Comparison of ENCODE assay signal across 24 mouse cellular contexts in genomic region chr11:103053191-103054076, GRCm38 (mm10). TPM values are rescaled to one million over a fixed set of nuclear protein-coding genes. Genes with fewer than 3 reads are reported as not detected.
DNase-seq lines count a peak whose midpoint lies in the region; ATAC-seq and TF ChIP-seq lines count a peak whose summit lies in the region.
"Had no signal": no experiment of that assay in that cellular context is flagged by ENCODE, and none has a peak within 500 bp of the region (broad histone marks: within the 10 kb centered on the region; RNA-seq: fewer than 3 reads in every experiment).

No protein-coding gene starts in this region.

- intact Hi-C loops in gastrocnemius, adult 2 months (cut with DNase I): loop anchor here (5.0 kb wide), 1 partner anchor 151 kb away; the partner anchor contains the start of gene Gfap

- no peaks in the 10 kb centered on the region for H3K9me3 ChIP-seq in heart, embryonic 15.5 days (replicated peaks)
- H3K9me3 ChIP-seq: forebrain, embryonic 12.5 days; limb, embryonic 15.5 days; megakaryocyte, embryonic 14.5 days; midbrain, embryonic 15.5 days; neural tube, embryonic 15.5 days had no signal

- H3K27ac ChIP-seq in gastrocnemius, adult 2 months: peak overlapping the region; percentile 93
- H3K27ac ChIP-seq in heart, embryonic 15.5 days: peak overlapping the region; percentile 61
- H3K27ac ChIP-seq in brown adipose tissue, adult 24 weeks (replicated peaks; ENCODE audit: low read depth, low read length): 0 out of 2 replicates have a peak overlapping the region, but pooled peaks have one; percentile 3
- H3K27ac ChIP-seq: forebrain, embryonic 12.5 days; limb, embryonic 15.5 days; midbrain, embryonic 15.5 days; neural tube, embryonic 15.5 days had no signal

- 74% methylated on average over 18 of the region's 18 CpGs for WGBS in heart, embryonic 15.5 days

- H3K27me3 ChIP-seq in heart, embryonic 15.5 days: no peaks in the 10 kb centered on the region
- H3K27me3 ChIP-seq: forebrain, embryonic 12.5 days; limb, embryonic 15.5 days; megakaryocyte, embryonic 14.5 days; midbrain, embryonic 15.5 days; neural tube, embryonic 15.5 days had no signal

- peak; percentile 23 for DNase-seq in gastrocnemius, adult 2 months
- no peak for DNase-seq in gastrocnemius, adult 18-20 months (ENCODE audit: low spot score)
- DNase-seq in heart, postnatal 4 days: no peak
- DNase-seq in 416B (ENCODE audit: low read depth): peak; percentile 58
- DNase-seq in Muller cell, postnatal 12 days (ENCODE audit: inconsistent ontology term): no peak
- DNase-seq in spleen, postnatal 36 days (ENCODE audit: low spot score in 2 of 2): no peak
- DNase-seq: adrenal gland, postnatal 10 days; B cell, adult 2 months; cerebellum, adult 2 months; cerebellum, postnatal 36 days; gastrocnemius, postnatal 14 days; kidney, postnatal 4 days; layer of hippocampus, postnatal 36 days; lung, postnatal 14 days; thymus, adult 2 months had no signal

- ATAC-seq in heart, embryonic 15.5 days (replicated peaks; ENCODE audit: insufficient number of reproducible peaks, insufficient read depth, low FRiP score, low read depth): no peak
- ATAC-seq: hindbrain, embryonic 16.5 days; intestine, embryonic 16.5 days; midbrain, embryonic 15.5 days had no signal

- no peak for TF ChIP-seq CTCF in gastrocnemius, adult 2 months (IDR thresholded peaks at IDR 0.05)

- H3K36me3 ChIP-seq in heart, embryonic 15.5 days: peaks cover 41% of the 10 kb centered on the region

- H3K4me3 ChIP-seq in gastrocnemius, adult 2 months: no peak overlapping the region
- no peak overlapping the region for H3K4me3 ChIP-seq in heart, embryonic 15.5 days
- no peak overlapping the region for H3K4me3 ChIP-seq in brown adipose tissue, adult 24 weeks (ENCODE audit: insufficient read depth, low read depth, low read length)
- H3K4me3 ChIP-seq: forebrain, embryonic 12.5 days; limb, embryonic 15.5 days; megakaryocyte, embryonic 14.5 days; midbrain, embryonic 15.5 days; neural tube, embryonic 15.5 days had no signal

- no peak overlapping the region for H3K4me2 ChIP-seq in heart, embryonic 15.5 days
- H3K4me2 ChIP-seq: forebrain, embryonic 12.5 days; limb, embryonic 15.5 days; midbrain, embryonic 15.5 days; neural tube, embryonic 15.5 days had no signal

- H3K9ac ChIP-seq in heart, embryonic 15.5 days: no peak overlapping the region
- H3K9ac ChIP-seq: forebrain, embryonic 12.5 days; limb, embryonic 15.5 days; midbrain, embryonic 15.5 days; neural tube, embryonic 15.5 days had no signal

- H3K4me1 ChIP-seq in heart, embryonic 15.5 days (replicated peaks): peaks cover 36% of the 10 kb centered on the region
- peaks cover 3% of the 10 kb centered on the region; the same call in 1 of the 2 replicates for H3K4me1 ChIP-seq in brown adipose tissue, adult 24 weeks (ENCODE audit: control insufficient read depth, insufficient read depth, insufficient read length, low read length)
- H3K4me1 ChIP-seq: forebrain, embryonic 12.5 days; limb, embryonic 15.5 days; midbrain, embryonic 15.5 days; neural tube, embryonic 15.5 days had no signal

RNA-seq across cellular contexts. Expression of gene Dcakd, which starts 25.3 kb away (rescaled TPM):
- 10 to 100 TPM; 12.4 to 25.8 TPM for total RNA-seq in gastrocnemius, adult 2 months (2021)
- 10 to 100 TPM; 15.2 to 20.3 TPM for total RNA-seq in gastrocnemius, adult 18-20 months (2021)
- polyA plus RNA-seq in heart, embryonic 15.5 days (2015; fragmentation: Nextera tagmentation; extraction: Ambion mirVana): 64.8 and 89.4 TPM in 2 replicates
- total RNA-seq in heart, postnatal 4 days (2021): 10 to 100 TPM; 76.4 to 77.9 TPM
- polyA plus RNA-seq in brown adipose tissue, adult 24 weeks (2012; ENCODE audit: insufficient read depth, insufficient read length, missing spikeins): 25.6 and 25.9 TPM in 2 replicates

RNA-seq across cellular contexts. Expression of gene Nmt1, which starts 25.4 kb away (rescaled TPM):
- 10 to 100 TPM; 43.8 to 51.9 TPM for total RNA-seq in gastrocnemius, adult 2 months (2021)
- total RNA-seq in gastrocnemius, adult 18-20 months (2021): 10 to 100 TPM; 48.5 to 48.7 TPM
- 39.1 and 47.8 TPM in 2 replicates for polyA plus RNA-seq in heart, embryonic 15.5 days (2015; fragmentation: Nextera tagmentation; extraction: Ambion mirVana)
- 10 to 100 TPM; 57.6 to 62.7 TPM for total RNA-seq in heart, postnatal 4 days (2021)
- polyA plus RNA-seq in brown adipose tissue, adult 24 weeks (2012; ENCODE audit: insufficient read depth, insufficient read length, missing spikeins): 52.6 and 57.2 TPM in 2 replicates

RNA-seq across cellular contexts. Expression of gene Plcd3, which starts 48.0 kb away (rescaled TPM):
- 1 to 10 TPM; 4.6 to 5.9 TPM for total RNA-seq in gastrocnemius, adult 2 months (2021)
- 1 to 10 TPM; 6.9 to 9.4 TPM for total RNA-seq in gastrocnemius, adult 18-20 months (2021)
- polyA plus RNA-seq in heart, embryonic 15.5 days (2015; fragmentation: Nextera tagmentation; extraction: Ambion mirVana): 11.0 and 11.8 TPM in 2 replicates
- total RNA-seq in heart, postnatal 4 days (2021): 10 to 100 TPM; 28.0 to 34.8 TPM
- 6.1 and 6.2 TPM in 2 replicates for polyA plus RNA-seq in brown adipose tissue, adult 24 weeks (2012; ENCODE audit: insufficient read depth, insufficient read length, missing spikeins)

RNA-seq across cellular contexts. Expression of gene Acbd4, which starts 48.0 kb away (rescaled TPM):
- 10 to 100 TPM; 24.2 to 28.6 TPM for total RNA-seq in gastrocnemius, adult 2 months (2021)
- total RNA-seq in gastrocnemius, adult 18-20 months (2021): 10 to 100 TPM; 36.1 to 38.9 TPM
- polyA plus RNA-seq in heart, embryonic 15.5 days (2015; fragmentation: Nextera tagmentation; extraction: Ambion mirVana): 18.5 and 23.7 TPM in 2 replicates
- 10 to 100 TPM; 25.9 to 29.2 TPM for total RNA-seq in heart, postnatal 4 days (2021)
- polyA plus RNA-seq in brown adipose tissue, adult 24 weeks (2012; ENCODE audit: insufficient read depth, insufficient read length, missing spikeins): 95.3 and 183 TPM in 2 replicates

Comparison
In these comparisons a context has a peak if more than half of its experiments do, and no peak if none do; other contexts are left out.
1. DNase-seq: peak in gastrocnemius, adult 2 months (single experiment) and 416B (single experiment); none in gastrocnemius, adult 18-20 months (single experiment), heart, postnatal 4 days (single experiment), Muller cell, postnatal 12 days (single experiment) and spleen, postnatal 36 days (0 of 2).
2. H3K27ac ChIP-seq: peak in every context shown above with its lines; median percentile 93 in gastrocnemius, adult 2 months; 61 in heart, embryonic 15.5 days; 3 in brown adipose tissue, adult 24 weeks.